Mouse (Mus musculus) left cerebral cortex, adult 2 months (tissue): ENCODE data around the gene Ppp6r1. TPM values are rescaled to one million over a fixed set of nuclear protein-coding genes. Genes with fewer than 3 reads are reported as not detected.

Source experiments
- DNase-seq, 2 experiments: peaks; one replicate each; pipeline ENCODE4 v3.0.0; 2021 to 2022; ENCODE audit warnings: low spot score in 2 of 2, mixed read lengths in 1 of 2; ENCODE audit errors: extremely low spot score in 1 of 2
- H3K27ac ChIP-seq: fragments of 200-600 bp; 2 replicates; pipeline ENCODE4 v1.8.1; 2022
- H3K4me3 ChIP-seq: fragments of 200-600 bp; 2 replicates; pipeline ENCODE4 v1.8.1; 2022
- CTCF ChIP-seq: fragments of 200-600 bp; IDR thresholded peaks from 2 replicates; pipeline ENCODE4 v1.8.1; 2022; ENCODE audit warnings: antibody characterized with exemption, mild to moderate bottlenecking, moderate library complexity
- intact Hi-C: fragments of 180-260 bp; cut with DNase I; formaldehyde crosslinking; loops from one replicate; pipeline ENCODE4 v1.15.1; 2025
- total RNA-seq, 2 experiments: library from RNA; stranded (reverse); gene quantifications; 2 replicates each; pipeline ENCODE4 v1.2.3; 2021

The Ppp6r1 gene
- total RNA-seq, 2 experiments from 2014 or later, result 144 to 151 TPM

DNA sequence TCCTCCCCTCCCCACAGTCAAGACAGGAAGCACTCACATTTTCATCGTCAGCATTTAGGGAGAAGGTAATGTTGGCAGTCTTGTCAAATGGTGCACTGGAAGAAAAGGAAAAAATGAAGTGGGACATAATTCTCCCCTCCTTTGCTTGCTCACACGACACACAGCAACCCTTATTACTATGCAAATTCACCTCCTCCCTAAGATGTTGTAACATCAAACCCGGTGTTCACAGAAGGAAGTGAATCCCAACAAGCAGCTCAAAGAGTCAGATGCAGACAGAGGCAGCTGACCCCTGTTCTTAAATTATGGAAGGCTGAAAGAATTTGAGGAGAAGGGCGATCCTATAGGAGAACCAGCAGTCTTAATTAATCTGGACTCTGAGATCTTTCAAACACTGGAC lies 22.6 kb downstream of the Ppp6r1 start:
- TF ChIP-seq CTCF, result no peak
- no peak for DNase-seq
- no peak overlapping the region for H3K27ac ChIP-seq
- intact Hi-C loops, result no loop called here
- no peak overlapping the region for H3K4me3 ChIP-seq

DNA sequence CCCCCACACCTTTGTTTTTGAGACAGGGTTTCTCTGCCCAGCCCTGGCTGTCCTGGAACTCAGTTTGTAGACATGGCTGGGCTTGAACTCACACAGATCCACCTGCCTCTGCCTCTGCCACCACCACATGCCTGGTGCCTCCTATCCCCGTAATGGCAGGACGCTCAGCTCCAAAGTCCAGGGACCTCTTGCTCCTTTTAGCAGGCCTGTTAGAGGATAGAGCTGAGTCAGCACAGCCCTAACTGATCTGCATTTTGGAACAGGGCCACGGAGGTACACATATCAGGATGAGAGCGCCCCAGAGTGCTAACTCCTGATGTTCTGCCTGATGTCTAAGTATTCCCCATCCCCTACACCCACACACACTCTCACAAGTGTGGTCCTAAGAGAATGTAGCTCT lies 27.8 kb downstream of the Ppp6r1 start, which contains the start of gene Tmem86b:
TSS of gene Tmem86b (minus strand) at position 392 of the 400 bp plus-strand sequence.
- intact Hi-C loops, result no loop called here
- Histone ChIP-seq H3K4me3 (no peak within 1 kb of the TSS), H3K27ac (no peak within 1 kb of the TSS)
- no peak for TF ChIP-seq CTCF
- DNase-seq, result no peak

DNA sequence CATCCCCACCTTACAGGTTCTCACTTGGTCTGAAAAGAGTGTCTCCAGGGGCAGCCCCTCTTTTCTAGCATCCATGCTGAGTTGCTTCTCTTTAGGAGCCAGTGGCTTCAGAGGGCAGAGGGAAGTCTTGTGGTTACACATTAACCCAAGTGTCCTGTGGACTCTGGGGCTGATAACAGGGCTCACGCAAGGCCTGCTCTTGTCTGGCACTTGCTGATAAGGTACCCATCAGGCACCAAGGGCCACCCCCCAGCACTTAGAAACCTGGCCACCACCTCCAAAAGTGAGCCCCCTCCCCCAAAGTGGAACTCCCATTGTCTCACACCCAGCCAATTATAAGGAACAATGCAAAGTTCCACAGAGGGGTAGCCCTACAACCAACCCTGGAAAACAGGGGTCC lies 28.6 kb downstream of the Ppp6r1 start:
- no peak overlapping the region for H3K27ac ChIP-seq
- no peak for DNase-seq
- TF ChIP-seq CTCF, result no peak
- intact Hi-C loops, result no loop called here
- H3K4me3 ChIP-seq, result no peak overlapping the region

- TF ChIP-seq CTCF, result no peak
- intact Hi-C loops, result no loop called here
- H3K4me3 ChIP-seq, result no peak overlapping the region
- H3K27ac ChIP-seq, result no peak overlapping the region
- no peak for DNase-seq
Measured at GRCm38 (mm10) chr7:4629586-4629985, 29.2 kb downstream of the Ppp6r1 start.

DNA sequence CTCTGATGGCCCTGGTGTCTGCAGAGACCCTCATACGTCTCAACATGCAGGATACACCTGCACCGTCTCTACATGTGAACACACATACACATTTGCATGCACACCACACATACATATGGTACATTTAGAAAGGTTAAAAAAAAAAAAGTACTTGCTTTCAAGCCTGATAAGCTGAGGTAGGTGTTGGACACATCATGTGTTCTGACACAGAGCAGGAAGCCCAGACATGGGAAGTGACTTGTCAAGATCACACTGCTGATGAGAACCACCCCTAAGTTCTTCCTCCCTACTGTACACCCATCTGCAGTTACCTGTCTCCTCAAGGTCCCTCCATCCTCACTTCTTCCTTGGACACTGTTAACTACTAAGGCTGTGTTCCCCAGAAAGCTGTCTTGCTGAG lies 32.9 kb downstream of the Ppp6r1 start:
- intact Hi-C loops, result no loop called here

GRCm38 (mm10) chr7:4624343-4624742 lies 34.5 kb downstream of the Ppp6r1 start:
- peak; percentile 37 for TF ChIP-seq CTCF
- Histone ChIP-seq H3K27ac (no peak overlapping the region), H3K4me3 (no peak overlapping the region)
- intact Hi-C loops, result loop anchor here (5.0 kb wide), 1 partner anchor 62 kb away; no protein-coding TSS in a partner anchor
- DNase-seq, result no peak

More for the DNA sequence above, 32.9 kb downstream of the Ppp6r1 start:
- no peak for TF ChIP-seq CTCF
- Histone ChIP-seq H3K4me3 (no peak overlapping the region), H3K27ac (no peak overlapping the region)
- no peak for DNase-seq

DNA sequence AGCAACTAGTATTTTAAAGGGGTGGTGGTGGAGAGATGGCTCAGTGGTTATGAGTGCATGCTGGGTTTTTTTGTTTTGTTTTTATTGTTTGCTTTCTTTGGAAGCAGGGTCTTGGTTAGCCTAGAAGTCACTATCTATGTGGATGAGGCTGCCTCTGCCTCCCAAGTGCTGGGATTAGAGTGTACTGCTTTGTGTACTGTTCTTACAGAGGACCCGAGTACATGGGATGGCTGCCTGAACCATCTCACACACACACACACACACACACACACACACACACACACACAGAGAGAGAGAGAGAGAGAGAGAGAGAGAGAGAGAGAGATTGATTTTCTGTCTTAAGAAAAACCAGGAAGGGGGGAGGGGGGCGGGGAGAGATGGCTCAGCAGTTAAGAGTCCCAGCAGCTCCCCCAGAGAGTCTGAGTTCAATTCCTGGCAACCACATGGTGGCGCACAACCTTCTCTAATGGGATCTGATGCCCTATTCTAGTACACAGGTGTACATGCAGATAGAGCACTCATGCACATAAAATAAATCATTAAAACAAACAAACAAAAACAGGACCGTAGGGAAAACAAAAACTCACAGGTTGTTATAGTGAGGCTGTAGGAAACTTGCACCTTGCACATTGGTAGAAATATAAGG lies 35.2 kb downstream of the Ppp6r1 start:
- DNase-seq, result peak in 1 of 2 experiments; percentile 33
- H3K4me3 ChIP-seq, result no peak overlapping the region
- peak; percentile 46 for TF ChIP-seq CTCF
- H3K27ac ChIP-seq, result no peak overlapping the region
- intact Hi-C loops, result loop anchor here (5.0 kb wide), 1 partner anchor 61 kb away; no protein-coding TSS in a partner anchor

DNA sequence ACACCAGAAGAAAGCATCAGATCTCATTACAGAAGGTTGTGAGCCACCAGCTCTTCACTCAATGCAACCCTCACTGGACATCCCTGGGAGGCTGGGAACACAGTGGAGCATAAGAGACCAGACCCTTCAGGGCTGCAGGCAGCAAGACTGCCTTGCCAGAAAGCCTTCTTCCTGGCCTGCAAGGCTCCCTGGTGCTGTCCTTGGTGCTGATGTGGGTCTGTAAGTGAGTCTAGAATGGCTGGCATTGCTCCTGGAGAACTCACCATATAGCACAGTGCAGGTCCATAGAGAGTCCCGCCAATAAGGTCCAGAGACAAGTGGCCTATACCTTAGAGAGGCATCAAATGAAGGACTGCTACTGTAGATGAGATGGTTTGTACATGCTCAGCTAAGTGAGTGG lies 38.8 kb downstream of the Ppp6r1 start:
- intact Hi-C loops, result loop anchor here (5.0 kb wide), 1 partner anchor 58 kb away; no protein-coding TSS in a partner anchor
- Histone ChIP-seq H3K4me3 (no peak overlapping the region), H3K27ac (no peak overlapping the region)
- no peak for TF ChIP-seq CTCF
- no peak for DNase-seq

DNA sequence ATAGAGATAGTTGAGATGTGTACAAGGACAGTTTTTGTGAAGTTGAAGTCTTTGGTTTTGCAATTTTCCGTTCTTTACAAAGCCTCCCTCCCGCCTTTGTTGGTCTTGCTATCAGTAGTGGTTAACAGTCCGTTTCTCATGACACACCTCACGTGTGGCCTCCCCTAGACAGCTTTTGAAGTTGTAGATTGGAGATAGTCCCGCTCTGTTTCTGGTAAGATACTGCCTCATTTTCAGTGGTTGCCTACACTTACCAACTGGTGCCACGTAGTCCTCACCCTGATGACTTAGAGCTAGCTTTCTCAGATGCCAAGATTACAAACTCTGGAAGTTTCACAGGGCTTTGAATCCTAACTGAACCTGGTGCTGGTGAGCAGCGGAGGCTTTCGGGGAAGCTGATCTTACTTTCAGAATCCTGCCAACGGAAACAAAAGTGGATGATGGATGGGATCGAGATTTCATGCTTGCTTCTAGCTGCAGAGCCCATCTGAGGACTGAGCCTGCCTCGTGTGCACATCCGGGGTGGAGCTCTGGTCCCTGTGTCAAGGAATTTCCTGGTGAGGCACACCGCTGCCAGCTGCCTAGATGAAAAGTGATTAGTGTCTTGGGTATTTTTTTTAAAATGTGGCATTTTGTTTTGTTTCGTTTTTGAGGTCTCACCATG lies 44.9 kb downstream of the Ppp6r1 start:
- no peak overlapping the region for H3K4me3 ChIP-seq
- intact Hi-C loops, result no loop called here
- TF ChIP-seq CTCF, result no peak

GRCm38 (mm10) chr7:4612956-4613355 lies 45.9 kb downstream of the Ppp6r1 start:
- no peak for DNase-seq
- intact Hi-C loops, result no loop called here
- TF ChIP-seq CTCF, result no peak

More for the DNA sequence above, 44.9 kb downstream of the Ppp6r1 start:
- H3K27ac ChIP-seq, result no peak overlapping the region
- DNase-seq, result no peak

DNA sequence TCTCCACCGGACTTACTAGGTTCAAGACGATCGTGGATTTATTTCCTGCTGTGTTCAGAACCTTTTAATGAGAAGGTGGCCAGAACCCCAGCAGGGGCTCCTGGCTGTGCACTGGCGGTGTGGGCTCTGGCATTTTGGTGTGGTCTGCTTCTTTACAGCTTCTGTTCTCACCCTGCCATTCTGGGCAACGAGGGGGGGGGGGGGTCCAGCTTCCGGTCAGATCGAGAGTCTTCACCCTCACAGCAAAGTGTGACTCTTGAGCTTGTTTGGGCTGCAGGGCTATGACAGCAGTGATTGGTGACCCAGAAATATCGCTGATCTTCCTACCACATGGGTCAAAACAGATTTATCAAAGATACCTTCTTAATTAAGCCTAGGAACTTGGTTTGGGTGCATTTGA lies 46.4 kb downstream of the Ppp6r1 start:
- TF ChIP-seq CTCF, result no peak
- no peak for DNase-seq
- H3K27ac ChIP-seq, result no peak overlapping the region
- intact Hi-C loops, result no loop called here
- no peak overlapping the region for H3K4me3 ChIP-seq

More at GRCm38 (mm10) chr7:4612956-4613355, 45.9 kb downstream of the Ppp6r1 start:
- no peak overlapping the region for H3K4me3 ChIP-seq
- no peak overlapping the region for H3K27ac ChIP-seq

- no peak overlapping the region for H3K27ac ChIP-seq
- no peak overlapping the region for H3K4me3 ChIP-seq
- TF ChIP-seq CTCF, result no peak
- intact Hi-C loops, result no loop called here
- DNase-seq, result no peak
Measured at GRCm38 (mm10) chr7:4611921-4612341, 46.9 kb downstream of the Ppp6r1 start.
